Mouse (Mus musculus) neural tube, embryonic 11.5 days (tissue): ENCODE data around the gene Krtap4-8. TPM values are rescaled to one million over a fixed set of nuclear protein-coding genes. Genes with fewer than 3 reads are reported as not detected.

ENCODE experiments used
- ATAC-seq: fragments of 200-750 bp; cut with Nextera tagmentation; 2 replicates; pipeline ENCODE4 v1.8.0; 2017; ENCODE audit warnings: moderate number of reproducible peaks, mild to moderate bottlenecking, moderate TSS enrichment, moderate library complexity; ENCODE audit not compliant: insufficient read depth, low FRiP score, low TSS enrichment
- DNase-seq: peaks from one replicate; pipeline ENCODE4 v3.0.0-alpha.2; 2015; ENCODE audit warnings: low spot score
- H3K27ac ChIP-seq: fragments of 300-500 bp; sonication (generic); 2 replicates; pipeline ENCODE4 v1.5.1; 2014; ENCODE audit warnings: low read depth, mild to moderate bottlenecking, low read length
- H3K27me3 ChIP-seq: fragments of 300-500 bp; sonication (generic); 2 replicates; pipeline ENCODE4 v1.6.1; 2014; ENCODE audit warnings: mild to moderate bottlenecking, low read length, mixed read lengths; ENCODE audit not compliant: control insufficient read depth, insufficient read depth
- H3K36me3 ChIP-seq: fragments of 300-500 bp; sonication (generic); 2 replicates; pipeline ENCODE4 v1.6.1; 2014; ENCODE audit warnings: mild to moderate bottlenecking, low read length, moderate library complexity, mixed read lengths; ENCODE audit not compliant: control insufficient read depth, insufficient read depth
- H3K4me1 ChIP-seq: fragments of 300-500 bp; sonication (generic); 2 replicates; pipeline ENCODE4 v1.6.1; 2014; ENCODE audit warnings: low read length, mixed read lengths; ENCODE audit not compliant: control insufficient read depth, insufficient read depth
- H3K4me2 ChIP-seq: fragments of 300-500 bp; sonication (generic); 2 replicates; pipeline ENCODE4 v1.6.1; 2014; ENCODE audit warnings: low read depth, mild to moderate bottlenecking, moderate library complexity
- H3K4me3 ChIP-seq: fragments of 300-500 bp; sonication (generic); 2 replicates; pipeline ENCODE4 v1.5.1; 2014; ENCODE audit warnings: low read depth, low read length
- H3K9ac ChIP-seq: fragments of 300-500 bp; sonication (generic); 2 replicates; pipeline ENCODE4 v1.6.1; 2014; ENCODE audit warnings: mild to moderate bottlenecking, low read length
- H3K9me3 ChIP-seq: fragments of 300-500 bp; sonication (generic); 2 replicates; pipeline ENCODE4 v1.6.1; 2016; ENCODE audit warnings: low read length; ENCODE audit not compliant: control insufficient read depth
- WGBS: fragments of 180-500 bp; shearing (Covaris S2); extraction: QIAGEN DNeasy Blood & Tissue Kit; methylation state at CpG from one replicate; pipeline ENCODE4 v1.1.7; 2014; 5-methylcytosine and 5-hydroxymethylcytosine counted together
- polyA plus RNA-seq: library from polyadenylated mRNA; unstranded; fragments of >200 nt; fragmentation: Nextera tagmentation; extraction: Ambion mirVana; gene quantifications from 2 replicates; pipeline ENCODE4 v1.2.1, GENCODE M21; 2014

Krtap4-8 gene
- polyA plus RNA-seq, 1 experiment from 2014 or later = not detected

GRCm38 (mm10) chr11:99768410-99768809 is 12.1 kb downstream of the Krtap4-8 start:
- DNase-seq (no peak), ATAC-seq (no peak)
- 81% methylated on average over 2 of the region's 2 CpGs for WGBS
- Histone ChIP-seq H3K4me3 (no peak overlapping the region), H3K4me2 (no peak overlapping the region), H3K27ac (no peak overlapping the region), H3K9me3 (no peaks in the 10 kb centered on the region), H3K27me3 (no peaks in the 10 kb centered on the region), H3K36me3 (no peaks in the 10 kb centered on the region), H3K4me1 (no peaks in the 10 kb centered on the region), H3K9ac (no peak overlapping the region)

DNA sequence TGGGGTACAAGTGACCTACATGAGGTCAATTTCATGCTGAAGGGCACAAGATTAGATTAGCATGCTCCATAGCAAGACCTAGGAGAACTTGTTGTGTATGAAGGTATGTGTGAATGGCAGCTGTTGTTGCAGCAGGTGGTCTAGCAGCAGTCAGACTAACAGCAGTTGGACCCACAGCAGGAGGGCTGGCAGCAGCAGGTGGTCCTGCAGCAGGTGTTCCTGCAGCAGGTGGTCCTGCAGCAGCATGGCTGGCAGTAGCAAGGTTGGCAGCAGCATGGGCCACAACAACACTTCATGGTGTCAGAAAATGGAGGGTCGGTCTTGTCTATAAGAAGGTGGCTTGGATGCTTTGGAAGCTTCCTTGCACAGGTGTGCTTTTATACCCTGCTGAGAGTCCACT is 21.6 kb downstream of the Krtap4-8 start:
- H3K27me3 ChIP-seq = no peaks in the 10 kb centered on the region
- ATAC-seq (no peak), DNase-seq (no peak)
- H3K9ac ChIP-seq = no peak overlapping the region
- no peaks in the 10 kb centered on the region for H3K4me1 ChIP-seq
- no peak overlapping the region for H3K27ac ChIP-seq
- no peak overlapping the region for H3K4me2 ChIP-seq
- H3K36me3 ChIP-seq = no peaks in the 10 kb centered on the region
- no peak overlapping the region for H3K4me3 ChIP-seq
- 92% methylated on average over 1 of the region's 1 CpGs for WGBS
- no peaks in the 10 kb centered on the region for H3K9me3 ChIP-seq

DNA sequence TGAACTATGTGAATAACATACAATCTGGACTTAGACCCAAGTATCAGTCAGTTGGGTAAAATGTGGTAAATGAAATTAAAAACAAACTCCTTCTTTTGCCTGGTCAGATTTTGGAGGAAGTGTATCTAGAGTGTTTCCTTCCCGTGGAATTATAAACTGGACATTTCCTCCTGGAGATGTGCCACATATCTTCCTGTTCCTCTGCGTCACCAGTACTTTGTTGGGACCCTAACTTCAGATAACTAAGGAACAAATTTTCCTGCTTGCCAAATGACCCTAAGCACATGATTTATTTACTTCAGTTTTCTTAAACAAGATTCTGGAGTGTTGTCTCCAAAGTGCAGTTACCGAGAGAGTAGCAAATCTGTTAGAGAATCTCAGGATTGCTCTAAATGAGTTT is 36.5 kb downstream of the Krtap4-8 start:
- H3K9me3 ChIP-seq = no peaks in the 10 kb centered on the region
- H3K9ac ChIP-seq = no peak overlapping the region
- H3K27ac ChIP-seq = no peak overlapping the region
- DNase-seq (no peak), ATAC-seq (no peak)
- WGBS = 90% methylated on average over 3 of the region's 3 CpGs
- H3K36me3 ChIP-seq = no peaks in the 10 kb centered on the region
- no peaks in the 10 kb centered on the region for H3K4me1 ChIP-seq
- no peaks in the 10 kb centered on the region for H3K27me3 ChIP-seq
- no peak overlapping the region for H3K4me2 ChIP-seq
- H3K4me3 ChIP-seq = no peak overlapping the region

DNA sequence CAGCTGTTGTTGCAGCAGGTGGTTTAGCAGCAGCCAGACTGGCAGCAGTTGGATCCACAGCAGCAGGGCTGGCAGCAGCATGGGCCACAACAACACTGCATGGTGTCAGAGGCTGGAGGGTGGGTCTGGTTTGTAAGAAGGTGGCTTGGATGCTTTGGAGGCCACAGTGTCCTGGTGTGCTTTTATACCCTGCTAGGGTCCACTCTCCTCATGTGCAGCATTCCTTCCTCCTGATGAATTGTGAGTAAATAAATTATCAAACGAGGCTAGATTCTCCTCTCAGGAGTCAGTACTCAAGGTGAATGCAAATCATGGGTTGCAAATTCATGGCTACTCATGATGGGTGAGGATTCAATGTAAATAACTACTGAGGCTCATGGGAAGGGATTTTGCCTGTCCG is 46.3 kb downstream of the Krtap4-8 start, which contains the start of gene Gm14180:
Gm14180 (minus strand) TSS at position 101 of the 400 bp plus-strand sequence.
- Histone ChIP-seq H3K4me1 (no peaks in the 10 kb centered on the region), H3K9ac (no peak within 1 kb of the TSS), H3K36me3 (no peaks in the 10 kb centered on the region), H3K27me3 (no peaks in the 10 kb centered on the region), H3K9me3 (no peaks in the 10 kb centered on the region), H3K4me2 (no peak within 1 kb of the TSS), H3K4me3 (no peak within 1 kb of the TSS), H3K27ac (no peak within 1 kb of the TSS)
- WGBS = 77% methylated on average over 2 of the region's 2 CpGs
- ATAC-seq (no peak), DNase-seq (no peak)

Other genes starting within 250 kb of the Krtap4-8 start
- not detected in 2 replicates for gene Krt40, start 237.5 kb downstream of the Krtap4-8 start, polyA plus RNA-seq
- gene Krtap3-3, start 229.8 kb downstream of the Krtap4-8 start, polyA plus RNA-seq = not detected in 2 replicates
- gene Krtap3-2, start 223.9 kb downstream of the Krtap4-8 start, polyA plus RNA-seq = not detected in 2 replicates
- not detected in 2 replicates for gene Gm11939, start 221.2 kb downstream of the Krtap4-8 start, polyA plus RNA-seq
- not detected in 2 replicates for gene Krtap3-1, start 214.1 kb downstream of the Krtap4-8 start, polyA plus RNA-seq
- gene Krtap1-5, start 199.7 kb downstream of the Krtap4-8 start, polyA plus RNA-seq = not detected in 2 replicates
- not detected in 2 replicates for gene Krtap1-4, start 197.1 kb downstream of the Krtap4-8 start, polyA plus RNA-seq
- gene Krtap1-3, start 189.4 kb downstream of the Krtap4-8 start, polyA plus RNA-seq = not detected in 2 replicates
- not detected in 2 replicates for gene Krtap9-3, start 182.6 kb downstream of the Krtap4-8 start, polyA plus RNA-seq
- not detected in 2 replicates for gene Gm11938, start 177.4 kb downstream of the Krtap4-8 start, polyA plus RNA-seq
- not detected in 2 replicates for gene Gm11937, start 170.5 kb downstream of the Krtap4-8 start, polyA plus RNA-seq
- not detected in 2 replicates for gene Krtap2-4, start 165.9 kb downstream of the Krtap4-8 start, polyA plus RNA-seq
- gene Gm11562, start 160.3 kb downstream of the Krtap4-8 start, polyA plus RNA-seq = not detected in 2 replicates
- gene Krtap4-1, start 152.5 kb downstream of the Krtap4-8 start, polyA plus RNA-seq = not detected in 2 replicates
- not detected in 2 replicates for gene Krtap4-2, start 145.6 kb downstream of the Krtap4-8 start, polyA plus RNA-seq
- gene Krtap4-7, start 136.6 kb downstream of the Krtap4-8 start, polyA plus RNA-seq = not detected in 2 replicates
- not detected in 2 replicates for gene Gm11555, start 130.5 kb downstream of the Krtap4-8 start, polyA plus RNA-seq
- gene Gm11563, start 121.7 kb downstream of the Krtap4-8 start, polyA plus RNA-seq = not detected in 2 replicates
- gene Krtap4-6, start 114.7 kb downstream of the Krtap4-8 start, polyA plus RNA-seq = not detected in 2 replicates
- gene Gm14190, start 90.0 kb downstream of the Krtap4-8 start, polyA plus RNA-seq = not detected in 2 replicates
- not detected in 2 replicates for gene Gm14180, start 46.4 kb downstream of the Krtap4-8 start, polyA plus RNA-seq
- gene Gm11595, start 7.8 kb downstream of the Krtap4-8 start, polyA plus RNA-seq = not detected in 2 replicates
- not detected in 2 replicates for gene Krtap4-9, start 4.5 kb upstream of the Krtap4-8 start, polyA plus RNA-seq
- not detected in 2 replicates for gene Gm11596, start 12.8 kb upstream of the Krtap4-8 start, polyA plus RNA-seq
- gene Gm11569, start 18.2 kb upstream of the Krtap4-8 start, polyA plus RNA-seq = not detected in 2 replicates
- not detected in 2 replicates for gene Gm11554, start 23.7 kb upstream of the Krtap4-8 start, polyA plus RNA-seq
- gene Krtap4-13, start 29.2 kb upstream of the Krtap4-8 start, polyA plus RNA-seq = not detected in 2 replicates
- not detected in 2 replicates for gene Gm11564, start 35.0 kb upstream of the Krtap4-8 start, polyA plus RNA-seq
- gene 2300003K06Rik, start 57.4 kb upstream of the Krtap4-8 start, polyA plus RNA-seq = not detected in 2 replicates
- gene Krtap4-16, start 70.9 kb upstream of the Krtap4-8 start, polyA plus RNA-seq = not detected in 2 replicates
- gene Gm11568, start 77.2 kb upstream of the Krtap4-8 start, polyA plus RNA-seq = not detected in 2 replicates
- gene Gm11559, start 83.8 kb upstream of the Krtap4-8 start, polyA plus RNA-seq = not detected in 2 replicates
- gene Krtap9-1, start 92.7 kb upstream of the Krtap4-8 start, polyA plus RNA-seq = not detected in 2 replicates
- 0.23 TPM in 1 of 2 replicates, not detected in the other for gene Gm11567, start 98.5 kb upstream of the Krtap4-8 start, polyA plus RNA-seq
- not detected in 2 replicates for gene Krtap31-1, start 127.2 kb upstream of the Krtap4-8 start, polyA plus RNA-seq
- gene Gm11565, start 134.0 kb upstream of the Krtap4-8 start, polyA plus RNA-seq = not detected in 2 replicates
- not detected in 2 replicates for gene Krtap31-2, start 155.6 kb upstream of the Krtap4-8 start, polyA plus RNA-seq
- not detected in 2 replicates for gene Krtap9-5, start 167.8 kb upstream of the Krtap4-8 start, polyA plus RNA-seq
- gene Krtap29-1, start 198.3 kb upstream of the Krtap4-8 start, polyA plus RNA-seq = not detected in 2 replicates
- gene Krtap16-1, start 205.9 kb upstream of the Krtap4-8 start, polyA plus RNA-seq = 0.20 TPM in 1 of 2 replicates, not detected in the other
- not detected in 2 replicates for gene Krtap17-1, start 213.3 kb upstream of the Krtap4-8 start, polyA plus RNA-seq
- not detected in 2 replicates for gene Krt33a, start 235.5 kb upstream of the Krtap4-8 start, polyA plus RNA-seq
- gene Krt33b, start 249.2 kb upstream of the Krtap4-8 start, polyA plus RNA-seq = not detected in 2 replicates